Mouse (Mus musculus) lung, adult 2 months (tissue): ENCODE measurements around the gene Xxylt1.

Source experiments
- CTCF ChIP-seq: fragments of 200-500 bp; IDR thresholded peaks from 2 replicates; pipeline ENCODE4 v1.5.1; 2011; ENCODE audit warnings: mild to moderate bottlenecking, low read length, control low read depth; ENCODE audit not compliant: insufficient read depth
- POLR2A ChIP-seq: fragments of 200-500 bp; IDR thresholded peaks from 2 replicates; pipeline ENCODE4 v1.6.1; 2011; ENCODE audit warnings: low read depth, mild to moderate bottlenecking, control low read depth, low read length, borderline replicate concordance; ENCODE audit errors: extremely low read depth

DNA sequence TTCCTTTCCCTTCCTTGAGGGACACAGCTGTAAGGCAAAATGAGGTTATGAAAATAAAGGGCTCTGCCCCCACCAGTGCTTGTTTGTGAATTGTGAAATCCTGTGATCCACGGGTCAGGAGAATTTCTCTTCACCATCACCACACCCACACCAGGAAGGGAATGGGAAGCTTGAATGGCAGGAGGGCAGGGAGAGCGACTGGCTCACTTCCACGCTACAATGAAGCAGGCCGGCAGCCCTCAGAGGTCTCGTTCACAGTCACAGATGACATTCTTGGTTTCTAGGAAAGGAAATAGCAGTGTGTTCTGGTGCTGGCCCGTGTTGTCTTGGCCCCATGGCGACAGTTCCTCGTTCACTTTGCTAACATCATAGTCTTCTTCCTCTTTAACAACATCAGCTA lies 136.3 kb downstream of the Xxylt1 start:
- TF ChIP-seq POLR2A (no peak), CTCF (no peak)
